15 mouse cellular contexts compared by ENCODE assay signal in genomic region chr10:40098441-40098840, GRCm38 (mm10).
"Had no signal": no experiment of that assay in that cellular context is flagged by ENCODE, and none has a peak within 500 bp of the region (broad histone marks: within the 10 kb centered on the region; RNA-seq: fewer than 3 reads in every experiment).

No protein-coding gene starts in this region.

- H3K4me1 ChIP-seq: midbrain, embryonic 15.5 days; neural tube, embryonic 12.5 days had no signal

- H3K9ac ChIP-seq: limb, embryonic 13.5 days; liver, embryonic 14.5 days; midbrain, embryonic 15.5 days; neural tube, embryonic 12.5 days had no signal

- H3K9me3 ChIP-seq: limb, embryonic 13.5 days; megakaryocyte, embryonic 14.5 days; midbrain, embryonic 15.5 days; neural tube, embryonic 12.5 days had no signal

- ATAC-seq: midbrain, embryonic 15.5 days had no signal

- H3K4me2 ChIP-seq: limb, embryonic 13.5 days; midbrain, embryonic 11.5 days; midbrain, embryonic 15.5 days; neural tube, embryonic 12.5 days had no signal

- H3K4me3 ChIP-seq: limb, embryonic 13.5 days; midbrain, embryonic 15.5 days; neural tube, embryonic 12.5 days had no signal

- H3K27ac ChIP-seq: limb, embryonic 13.5 days; liver, embryonic 14.5 days; midbrain, embryonic 15.5 days; neural tube, embryonic 12.5 days had no signal

- DNase-seq: kidney, adult 2 months; kidney, postnatal 25 days; layer of hippocampus, postnatal 36 days; left cerebral cortex, postnatal 4 days; lung, adult 2 months; lung, postnatal 10 days; lung, postnatal 4 days; thymus, adult 18-20 months; thymus, postnatal 25 days had no signal

- H3K27me3 ChIP-seq: limb, embryonic 13.5 days; megakaryocyte, embryonic 14.5 days; midbrain, embryonic 15.5 days; neural tube, embryonic 12.5 days had no signal

- H3K36me3 ChIP-seq: limb, embryonic 13.5 days; midbrain, embryonic 15.5 days; neural tube, embryonic 12.5 days had no signal
